Mouse (Mus musculus) frontal cortex, postnatal 10 days (tissue): ENCODE measurements at regions not wholly inside any gene's neighbourhood (a gene's known extent, or its start where the extent isn't known, plus 50 kb on each side); places are given as distances from the start of the nearest gene placed in this dataset.

Experiments
- DNase-seq, 2 experiments: peaks; one replicate each; pipeline ENCODE4 v3.0.0; 2022; ENCODE audit warnings: low spot score in 2 of 2, mixed read lengths in 1 of 2

GRCm38 (mm10) chr10:21482659-21483058, 105.6 kb downstream of the Aldh8a1 start:
- DNase-seq: no peak

- no peak for DNase-seq
These were observed 106.3 kb downstream of the Aldh8a1 start for GRCm38 (mm10) chr10:21483373-21483772.

GRCm38 (mm10) chr10:21488374-21488930, 104.5 kb upstream of the 1700020N01Rik start:
- DNase-seq: no peak

GRCm38 (mm10) chr10:21490910-21491309, 102.0 kb upstream of the 1700020N01Rik start:
- no peak for DNase-seq

- DNase-seq: no peak
These were observed 100.6 kb upstream of the 1700020N01Rik start for GRCm38 (mm10) chr10:21492254-21492894.

- DNase-seq: no peak
These were observed 98.4 kb upstream of the 1700020N01Rik start for GRCm38 (mm10) chr10:21494536-21494935.

GRCm38 (mm10) chr10:21497110-21497509, 95.8 kb upstream of the 1700020N01Rik start:
- DNase-seq: no peak

GRCm38 (mm10) chr10:21498143-21498542, 94.8 kb upstream of the 1700020N01Rik start:
- no peak for DNase-seq

GRCm38 (mm10) chr10:21501658-21502057, 91.3 kb upstream of the 1700020N01Rik start:
- DNase-seq: no peak

- DNase-seq: no peak
These were observed 88.5 kb upstream of the 1700020N01Rik start for GRCm38 (mm10) chr10:21504431-21504830.

- no peak for DNase-seq
These were observed 81.6 kb upstream of the 1700020N01Rik start for GRCm38 (mm10) chr10:21511386-21511785.

GRCm38 (mm10) chr10:21512486-21512885, 80.5 kb upstream of the 1700020N01Rik start:
- DNase-seq: no peak

- DNase-seq: no peak
These were observed 75.2 kb upstream of the 1700020N01Rik start for GRCm38 (mm10) chr10:21517721-21518120.

GRCm38 (mm10) chr10:21520854-21521253, 72.1 kb upstream of the 1700020N01Rik start:
- no peak for DNase-seq

GRCm38 (mm10) chr10:21525555-21525954, 67.4 kb upstream of the 1700020N01Rik start:
- no peak for DNase-seq

- DNase-seq: no peak
These were observed 64.5 kb upstream of the 1700020N01Rik start for GRCm38 (mm10) chr10:21528396-21528795.

GRCm38 (mm10) chr10:21529098-21529749, 63.7 kb upstream of the 1700020N01Rik start:
- DNase-seq: no peak

GRCm38 (mm10) chr10:21532142-21532541, 60.8 kb upstream of the 1700020N01Rik start:
- DNase-seq: no peak

- no peak for DNase-seq
These were observed 57.3 kb upstream of the 1700020N01Rik start for GRCm38 (mm10) chr10:21535631-21536030.

GRCm38 (mm10) chr10:21538481-21538880, 54.5 kb upstream of the 1700020N01Rik start:
- DNase-seq: no peak
